Mouse (Mus musculus) hindbrain, embryonic 16.5 days (tissue): ENCODE results near the gene Bcl7a. TPM values are rescaled to one million over a fixed set of nuclear protein-coding genes. Genes with fewer than 3 reads are reported as not detected.
A peak's percentile ranks its signal among the peaks of the same experiment; 100 is the strongest.

Experiments used
- ATAC-seq: fragments of 200-750 bp; cut with Nextera tagmentation; 2 replicates; pipeline ENCODE4 v1.8.0; 2017; ENCODE audit warnings: moderate TSS enrichment, moderate library complexity
- H3K27ac ChIP-seq: fragments of 300-500 bp; sonication (generic); 2 replicates; pipeline ENCODE4 v1.5.1; 2014; ENCODE audit warnings: low read depth, mild to moderate bottlenecking, control low read depth, low read length, moderate library complexity
- H3K27me3 ChIP-seq: fragments of 300-500 bp; sonication (generic); replicated peaks from 2 replicates; pipeline ENCODE4 v1.6.1; 2014; ENCODE audit warnings: low read length; ENCODE audit not compliant: control insufficient read depth, insufficient read depth
- H3K36me3 ChIP-seq: fragments of 300-500 bp; sonication (generic); 2 replicates; pipeline ENCODE4 v1.6.1; 2014; ENCODE audit warnings: mild to moderate bottlenecking, low read length, moderate library complexity, mixed read lengths; ENCODE audit not compliant: control insufficient read depth, insufficient read depth
- H3K4me1 ChIP-seq: fragments of 300-500 bp; sonication (generic); 2 replicates; pipeline ENCODE4 v1.6.1; 2014; ENCODE audit warnings: low read depth, low read length; ENCODE audit not compliant: control insufficient read depth, insufficient read depth
- H3K4me2 ChIP-seq: fragments of 300-500 bp; sonication (generic); 2 replicates; pipeline ENCODE4 v1.6.1; 2014; ENCODE audit warnings: mild to moderate bottlenecking, low read length, control low read depth, moderate library complexity
- H3K4me3 ChIP-seq: fragments of 300-500 bp; sonication (generic); 2 replicates; pipeline ENCODE4 v1.5.1; 2014; ENCODE audit warnings: mild to moderate bottlenecking, low read length, control low read depth, moderate library complexity
- H3K9ac ChIP-seq: fragments of 300-500 bp; sonication (generic); 2 replicates; pipeline ENCODE4 v1.6.1; 2014; ENCODE audit warnings: low read depth, mild to moderate bottlenecking, control low read depth, low read length, moderate library complexity
- H3K9me3 ChIP-seq: fragments of 300-500 bp; sonication (generic); 2 replicates; pipeline ENCODE4 v1.6.1; 2014; ENCODE audit warnings: mild to moderate bottlenecking, low read length, moderate library complexity; ENCODE audit not compliant: control insufficient read depth
- WGBS: fragments of 180-500 bp; shearing (Covaris S2); extraction: QIAGEN DNeasy Blood & Tissue Kit; methylation state at CpG from one replicate; pipeline ENCODE4 v1.1.7; 2014; 5-methylcytosine and 5-hydroxymethylcytosine counted together
- polyA plus RNA-seq: library from polyadenylated mRNA; unstranded; fragments of >200 nt; fragmentation: Nextera tagmentation; extraction: Ambion mirVana; gene quantifications from 2 replicates; pipeline ENCODE4 v1.2.1, GENCODE M21; 2015

Bcl7a gene
- polyA plus RNA-seq, 1 experiment from 2014 or later: 31.1 TPM

DNA sequence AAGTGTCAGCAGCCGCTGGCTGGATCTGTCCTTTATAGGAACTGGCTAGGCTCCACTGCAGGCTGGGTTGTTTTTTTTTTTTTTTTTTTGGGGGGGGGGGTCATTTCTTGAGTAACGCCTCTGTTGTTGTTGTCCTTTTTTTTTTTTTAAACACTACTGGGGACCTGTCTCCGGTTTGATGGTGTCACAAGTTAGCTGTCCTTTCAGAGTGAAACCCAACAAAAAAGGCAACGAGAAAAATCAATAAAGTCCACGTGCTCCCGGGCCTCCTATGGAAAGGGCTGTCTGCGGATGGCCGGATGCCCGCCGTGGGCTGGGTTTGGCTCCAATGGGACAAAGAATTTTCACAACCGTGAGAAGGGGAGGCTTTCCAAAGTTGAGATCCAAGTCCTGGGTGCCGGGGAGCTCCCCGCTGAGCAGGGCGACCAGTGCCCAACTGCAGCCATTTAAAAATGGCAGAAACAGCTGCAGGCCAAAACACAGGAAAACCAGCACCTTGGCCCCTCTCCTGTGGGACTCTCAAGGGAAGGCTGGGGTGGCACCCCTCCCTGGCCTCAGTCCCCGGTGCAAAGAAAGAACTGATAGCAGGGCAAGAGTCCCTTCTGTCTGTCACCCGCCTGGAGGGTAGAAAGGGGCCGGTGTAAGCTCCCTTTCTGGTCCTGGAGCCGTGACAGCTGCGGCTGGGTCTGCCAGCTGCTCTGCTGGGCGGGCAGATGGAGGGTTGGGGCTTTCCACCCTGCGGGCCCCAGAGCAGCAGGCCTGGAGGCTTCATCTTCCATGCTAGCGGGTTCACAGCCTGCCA, 2.4 kb downstream of the Bcl7a start:
- H3K27me3 ChIP-seq: no peaks in the 10 kb centered on the region
- 1% methylated on average over 22 of the region's 22 CpGs for WGBS
- peak; percentile 73 for ATAC-seq
- H3K36me3 ChIP-seq: no peaks in the 10 kb centered on the region
- no peaks in the 10 kb centered on the region for H3K9me3 ChIP-seq
- H3K27ac ChIP-seq: peak overlapping the region; percentile 99
- peak overlapping the region; percentile 94 for H3K4me3 ChIP-seq
- peak overlapping the region; percentile 90 for H3K9ac ChIP-seq
- H3K4me1 ChIP-seq: peaks cover 22% of the 10 kb centered on the region
- H3K4me2 ChIP-seq: peak overlapping the region; percentile 87

DNA sequence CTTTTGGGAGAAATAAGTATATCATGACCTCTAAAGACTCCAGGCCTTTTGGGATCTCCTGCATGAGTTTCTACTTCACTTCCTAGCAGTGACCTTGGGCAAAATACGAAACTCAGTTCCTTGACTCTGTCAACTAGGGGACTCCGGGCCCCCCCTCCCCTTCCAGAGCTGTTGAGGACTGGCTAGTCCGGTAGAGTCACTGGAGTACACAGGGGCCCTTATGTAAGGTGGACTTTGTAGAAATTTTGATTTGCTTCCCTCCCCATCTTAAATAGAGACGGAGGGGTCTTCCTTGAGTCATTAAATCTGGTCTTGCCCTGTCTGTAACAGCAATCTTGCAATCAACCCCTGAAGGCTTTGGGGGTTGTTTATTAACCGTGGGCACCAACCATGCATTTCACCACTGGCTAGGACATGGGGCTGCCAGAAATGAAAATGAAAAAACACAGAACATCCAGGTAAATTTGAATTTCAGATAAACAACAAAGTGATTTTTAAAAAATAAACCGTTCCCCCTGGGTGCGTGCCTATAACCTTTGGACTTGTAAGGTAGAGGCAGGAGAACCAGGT, 3.2 kb downstream of the Bcl7a start:
- ATAC-seq: no peak
- peak overlapping the region; percentile 94 for H3K4me3 ChIP-seq
- no peaks in the 10 kb centered on the region for H3K36me3 ChIP-seq
- H3K27me3 ChIP-seq: no peaks in the 10 kb centered on the region
- no peaks in the 10 kb centered on the region for H3K9me3 ChIP-seq
- 43% methylated on average over 7 of the region's 7 CpGs for WGBS
- peak overlapping the region; percentile 99 for H3K27ac ChIP-seq
- H3K4me1 ChIP-seq: peaks cover 22% of the 10 kb centered on the region
- peak overlapping the region; percentile 90 for H3K9ac ChIP-seq
- peak overlapping the region; percentile 87 for H3K4me2 ChIP-seq

DNA sequence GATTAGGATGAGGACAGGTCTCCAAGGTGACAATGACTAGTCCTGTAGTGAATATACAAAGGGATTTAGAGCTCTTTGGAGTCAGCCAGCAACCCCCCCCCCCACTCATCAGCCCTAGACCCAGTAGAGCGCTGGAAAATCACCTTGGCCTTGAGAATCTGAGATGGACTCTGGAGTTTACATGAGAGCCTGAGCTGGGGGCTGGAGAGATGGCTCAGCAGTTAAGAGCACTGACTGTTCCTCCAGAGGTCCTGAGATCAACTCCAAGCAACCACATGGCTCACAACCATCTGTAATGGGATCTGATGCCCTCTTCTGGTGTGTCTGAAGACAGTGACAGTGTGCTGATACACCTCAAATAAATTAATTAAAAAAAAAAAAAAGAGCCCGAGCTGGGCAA, 4.4 kb downstream of the Bcl7a start:
- Histone ChIP-seq H3K27me3 (no peaks in the 10 kb centered on the region), H3K9me3 (no peaks in the 10 kb centered on the region), H3K4me3 (no peak overlapping the region), H3K27ac (no peak overlapping the region), H3K4me1 (peaks cover 22% of the 10 kb centered on the region), H3K36me3 (no peaks in the 10 kb centered on the region), H3K4me2 (no peak overlapping the region), H3K9ac (no peak overlapping the region)
- 80% methylated on average over 2 of the region's 2 CpGs for WGBS
- no peak for ATAC-seq

DNA sequence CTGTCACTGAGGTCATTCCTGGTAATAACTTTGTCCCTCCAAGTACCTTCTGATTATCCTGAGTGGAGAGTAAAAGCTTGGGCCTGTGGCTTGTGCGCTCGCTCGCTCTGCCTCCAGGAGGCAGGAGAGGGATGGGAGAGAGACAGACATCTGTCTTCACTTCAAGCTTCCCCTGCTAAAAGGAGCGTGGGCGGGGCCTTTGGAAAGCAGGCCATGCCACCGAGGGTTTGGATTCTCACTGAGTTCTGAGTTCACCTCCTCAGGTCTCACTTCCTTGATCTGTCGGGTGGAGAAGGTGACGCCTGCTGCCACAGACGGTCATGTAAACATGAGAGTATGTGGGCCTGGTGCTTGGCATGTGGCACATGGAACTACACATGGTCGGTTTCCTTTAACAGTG, 6.8 kb downstream of the Bcl7a start:
- H3K27me3 ChIP-seq: no peaks in the 10 kb centered on the region
- H3K27ac ChIP-seq: no peak overlapping the region
- 75% methylated on average over 10 of the region's 10 CpGs for WGBS
- peaks cover 17% of the 10 kb centered on the region for H3K4me1 ChIP-seq
- H3K9ac ChIP-seq: no peak overlapping the region
- ATAC-seq: no peak
- no peak overlapping the region for H3K4me3 ChIP-seq
- no peak overlapping the region for H3K4me2 ChIP-seq
- peaks cover under 1% of the 10 kb centered on the region; the same call in 1 of the 2 replicates for H3K36me3 ChIP-seq
- no peaks in the 10 kb centered on the region for H3K9me3 ChIP-seq

DNA sequence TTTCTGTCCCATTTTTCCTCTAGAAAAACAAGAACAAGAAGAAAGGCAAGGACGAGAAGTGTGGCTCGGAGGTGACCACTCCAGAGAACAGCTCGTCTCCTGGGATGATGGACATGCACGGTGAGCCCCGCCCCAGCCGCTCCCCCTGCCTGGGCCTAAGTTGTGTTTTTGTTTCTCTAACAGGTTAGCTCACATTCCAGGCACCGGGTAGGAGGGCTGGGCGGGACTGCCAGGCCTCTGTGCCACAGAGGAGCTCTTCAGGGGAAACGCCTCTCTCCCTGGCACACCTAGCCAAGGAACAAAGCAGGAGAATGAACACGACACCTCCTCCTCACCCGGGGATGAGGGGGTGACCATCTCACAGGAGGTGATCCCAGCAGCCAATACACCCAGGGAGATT, 12.3 kb downstream of the Bcl7a start:
- no peaks in the 10 kb centered on the region for H3K27me3 ChIP-seq
- H3K4me1 ChIP-seq: no peaks in the 10 kb centered on the region
- H3K9ac ChIP-seq: no peak overlapping the region
- 85% methylated on average over 11 of the region's 11 CpGs for WGBS
- no peak overlapping the region for H3K4me2 ChIP-seq
- no peak for ATAC-seq
- H3K27ac ChIP-seq: no peak overlapping the region
- no peak overlapping the region for H3K4me3 ChIP-seq
- H3K36me3 ChIP-seq: peaks cover 25% of the 10 kb centered on the region
- no peaks in the 10 kb centered on the region for H3K9me3 ChIP-seq

DNA sequence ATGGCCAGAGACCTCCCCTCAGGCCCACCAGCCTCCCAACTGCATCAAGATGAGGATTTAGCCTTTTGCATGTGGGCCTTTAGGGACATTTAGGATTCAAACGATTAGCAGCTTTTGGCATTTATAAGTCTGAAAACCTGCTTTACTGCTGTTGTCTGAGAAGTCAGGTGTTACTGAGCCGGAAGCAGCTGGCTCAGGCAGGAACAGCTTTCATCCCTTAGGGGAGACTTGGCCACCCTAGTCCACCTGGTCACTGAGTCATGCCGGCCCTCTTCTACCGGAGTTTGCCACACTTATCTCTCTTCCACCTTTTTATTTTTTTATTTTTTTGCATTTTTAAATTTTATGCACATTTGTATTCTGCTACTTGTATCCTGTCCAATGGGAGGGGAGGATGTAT, 13.6 kb downstream of the Bcl7a start:
- no peak for ATAC-seq
- no peaks in the 10 kb centered on the region for H3K4me1 ChIP-seq
- H3K27me3 ChIP-seq: no peaks in the 10 kb centered on the region
- H3K4me3 ChIP-seq: no peak overlapping the region
- no peak overlapping the region for H3K4me2 ChIP-seq
- H3K9ac ChIP-seq: no peak overlapping the region
- peaks cover 37% of the 10 kb centered on the region for H3K36me3 ChIP-seq
- H3K9me3 ChIP-seq: no peaks in the 10 kb centered on the region
- H3K27ac ChIP-seq: no peak overlapping the region
- WGBS: 97% methylated on average over 4 of the region's 4 CpGs

DNA sequence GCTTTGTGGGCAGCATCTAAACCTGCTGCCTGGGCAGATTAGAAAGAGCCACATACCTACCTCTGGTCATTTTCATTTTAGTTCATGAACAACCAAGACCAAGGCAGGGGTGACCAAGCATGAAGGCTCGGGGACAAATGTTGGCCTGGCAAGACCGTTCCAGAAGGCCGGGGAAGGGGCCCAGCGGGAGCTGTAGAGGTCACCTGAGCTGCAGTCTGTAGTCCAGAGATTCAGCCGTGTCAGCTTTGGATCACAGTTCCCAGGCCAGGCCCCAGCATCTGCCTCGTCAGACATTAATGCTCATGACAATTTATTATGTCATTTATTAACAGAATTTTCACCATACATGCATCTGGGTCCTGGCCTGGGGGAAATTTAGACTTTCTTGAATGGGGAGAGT, 15.8 kb downstream of the Bcl7a start:
- 85% methylated on average over 6 of the region's 6 CpGs for WGBS
- Histone ChIP-seq H3K27ac (no peak overlapping the region), H3K36me3 (peaks cover 42% of the 10 kb centered on the region), H3K4me3 (no peak overlapping the region), H3K9ac (no peak overlapping the region), H3K4me1 (no peaks in the 10 kb centered on the region), H3K9me3 (no peaks in the 10 kb centered on the region), H3K27me3 (no peaks in the 10 kb centered on the region), H3K4me2 (no peak overlapping the region)
- ATAC-seq: no peak

DNA sequence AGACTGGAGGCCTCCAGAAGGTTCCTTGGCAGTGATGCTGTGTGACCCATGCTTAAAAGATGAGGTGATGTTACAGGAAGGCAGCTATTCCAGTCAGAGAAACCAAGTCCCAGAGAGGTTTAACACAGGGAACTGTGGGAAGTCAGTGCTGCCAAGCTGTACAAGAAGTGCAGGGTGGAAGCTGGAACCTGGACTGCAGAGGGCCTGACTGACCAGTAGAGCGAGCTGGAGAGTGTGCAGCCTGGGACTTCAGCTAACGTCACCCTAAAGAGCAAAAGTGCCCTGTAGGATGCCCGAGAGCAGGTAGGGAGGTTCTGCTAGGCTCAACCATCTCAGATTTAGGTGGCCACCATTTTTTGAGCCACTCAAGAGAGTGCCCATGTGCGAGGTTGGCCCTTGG, 19.3 kb downstream of the Bcl7a start:
- H3K27ac ChIP-seq: no peak overlapping the region
- 86% methylated on average over 4 of the region's 4 CpGs for WGBS
- no peaks in the 10 kb centered on the region for H3K27me3 ChIP-seq
- no peak for ATAC-seq
- no peak overlapping the region for H3K4me2 ChIP-seq
- H3K9ac ChIP-seq: no peak overlapping the region
- H3K4me1 ChIP-seq: no peaks in the 10 kb centered on the region
- H3K9me3 ChIP-seq: no peaks in the 10 kb centered on the region
- H3K4me3 ChIP-seq: no peak overlapping the region
- H3K36me3 ChIP-seq: peaks cover 26% of the 10 kb centered on the region

DNA sequence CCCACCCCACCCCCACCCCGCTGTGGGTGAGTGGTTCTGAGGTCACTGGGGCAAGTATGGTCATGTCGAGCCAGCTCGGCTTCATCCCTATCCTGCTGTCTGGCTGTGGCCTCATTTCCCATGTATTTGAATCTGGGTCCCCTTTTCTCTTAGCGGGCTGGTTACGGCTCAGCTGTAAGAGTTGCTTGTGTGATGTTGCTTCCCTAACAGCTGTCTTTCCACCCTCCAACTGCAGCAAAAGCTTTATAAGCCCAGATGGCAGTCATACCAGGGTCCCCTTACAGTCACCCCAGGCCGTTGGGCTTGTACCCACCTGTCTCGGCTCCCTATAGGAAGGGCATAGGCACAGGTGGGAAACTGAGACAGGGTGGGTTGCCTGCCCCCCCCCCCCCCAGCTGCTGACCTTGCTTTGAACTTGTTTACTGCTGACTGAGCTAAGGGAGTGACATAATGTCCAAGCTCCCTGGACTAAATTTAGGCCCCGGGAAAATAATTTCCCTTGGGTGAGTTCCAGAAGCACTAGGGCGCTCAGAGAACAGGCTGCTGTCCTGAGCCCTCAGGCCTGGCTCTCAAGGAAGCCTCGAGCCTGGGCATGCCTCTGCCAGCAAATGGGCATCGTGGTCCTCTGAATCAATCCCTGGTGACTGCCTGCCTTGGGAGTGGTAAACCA, 20.8 kb downstream of the Bcl7a start:
- H3K4me2 ChIP-seq: no peak overlapping the region
- H3K9ac ChIP-seq: no peak overlapping the region
- H3K4me1 ChIP-seq: no peaks in the 10 kb centered on the region
- no peaks in the 10 kb centered on the region for H3K27me3 ChIP-seq
- peaks cover 25% of the 10 kb centered on the region for H3K36me3 ChIP-seq
- H3K4me3 ChIP-seq: no peak overlapping the region
- no peak; the same call in 1 of the 2 replicates for ATAC-seq
- H3K27ac ChIP-seq: peak overlapping the region; percentile 49
- 79% methylated on average over 11 of the region's 11 CpGs for WGBS
- no peaks in the 10 kb centered on the region for H3K9me3 ChIP-seq
